Mouse (Mus musculus) liver, embryonic 11.5 days (tissue): ENCODE results near the gene AC129217.1. TPM values are rescaled to one million over a fixed set of nuclear protein-coding genes. Genes with fewer than 3 reads are reported as not detected.
"Not testable (repeated sequence)": the region's sequence is repeated elsewhere in the genome, so short reads cannot be mapped to it uniquely, and the experiment has no call there.

ENCODE experiments used
- ATAC-seq: fragments of 200-750 bp; cut with Nextera tagmentation; replicated peaks from 2 replicates; pipeline ENCODE4 v1.8.0; 2017; ENCODE audit warnings: moderate number of reproducible peaks, mild to moderate bottlenecking, moderate TSS enrichment, moderate library complexity; ENCODE audit not compliant: low FRiP score
- DNase-seq: peaks from one replicate; pipeline ENCODE4 v3.0.0-alpha.2; 2017; ENCODE audit warnings: low spot score
- H3K27ac ChIP-seq: fragments of 300-500 bp; sonication (generic); 2 replicates; pipeline ENCODE4 v1.5.1; 2014; ENCODE audit warnings: mild to moderate bottlenecking, low read depth, low read length, control low read depth
- H3K27me3 ChIP-seq: fragments of 300-500 bp; sonication (generic); replicated peaks from 2 replicates; pipeline ENCODE4 v1.6.1; 2014; ENCODE audit warnings: low read length, mixed read lengths; ENCODE audit not compliant: control insufficient read depth, insufficient read depth
- H3K36me3 ChIP-seq: fragments of 300-500 bp; sonication (generic); 2 replicates; pipeline ENCODE4 v1.6.1; 2014; ENCODE audit warnings: mild to moderate bottlenecking, low read length, moderate library complexity, mixed read lengths; ENCODE audit not compliant: control insufficient read depth, insufficient read depth
- H3K4me1 ChIP-seq: fragments of 300-500 bp; sonication (generic); replicated peaks from 2 replicates; pipeline ENCODE4 v1.6.1; 2014; ENCODE audit warnings: low read length, mixed read lengths; ENCODE audit not compliant: control insufficient read depth, insufficient read depth
- H3K4me2 ChIP-seq: fragments of 300-500 bp; sonication (generic); 2 replicates; pipeline ENCODE4 v1.6.1; 2014; ENCODE audit warnings: mild to moderate bottlenecking, control low read depth, moderate library complexity
- H3K4me3 ChIP-seq: fragments of 300-500 bp; sonication (generic); 2 replicates; pipeline ENCODE4 v1.5.1; 2014; ENCODE audit warnings: low read depth, low read length, control low read depth
- H3K9ac ChIP-seq: fragments of 300-500 bp; sonication (generic); 2 replicates; pipeline ENCODE4 v1.6.1; 2014; ENCODE audit warnings: low read depth, low read length, control low read depth
- H3K9me3 ChIP-seq: fragments of 300-500 bp; sonication (generic); 2 replicates; pipeline ENCODE4 v1.6.1; 2016; ENCODE audit warnings: low read length, inconsistent platforms, mixed read lengths; ENCODE audit not compliant: control insufficient read depth
- WGBS: fragments of 180-500 bp; shearing (Covaris S2); extraction: QIAGEN DNeasy Blood & Tissue Kit; methylation state at CpG from one replicate; pipeline ENCODE4 v1.1.7; 2014; 5-methylcytosine and 5-hydroxymethylcytosine counted together
- polyA plus RNA-seq: library from polyadenylated mRNA; unstranded; fragments of >200 nt; fragmentation: Nextera tagmentation; extraction: Ambion mirVana; gene quantifications from 2 replicates; pipeline ENCODE4 v1.2.1, GENCODE M21; 2014

AC129217.1 gene
- polyA plus RNA-seq, 1 experiment from 2014 or later, result 0.40 TPM

DNA sequence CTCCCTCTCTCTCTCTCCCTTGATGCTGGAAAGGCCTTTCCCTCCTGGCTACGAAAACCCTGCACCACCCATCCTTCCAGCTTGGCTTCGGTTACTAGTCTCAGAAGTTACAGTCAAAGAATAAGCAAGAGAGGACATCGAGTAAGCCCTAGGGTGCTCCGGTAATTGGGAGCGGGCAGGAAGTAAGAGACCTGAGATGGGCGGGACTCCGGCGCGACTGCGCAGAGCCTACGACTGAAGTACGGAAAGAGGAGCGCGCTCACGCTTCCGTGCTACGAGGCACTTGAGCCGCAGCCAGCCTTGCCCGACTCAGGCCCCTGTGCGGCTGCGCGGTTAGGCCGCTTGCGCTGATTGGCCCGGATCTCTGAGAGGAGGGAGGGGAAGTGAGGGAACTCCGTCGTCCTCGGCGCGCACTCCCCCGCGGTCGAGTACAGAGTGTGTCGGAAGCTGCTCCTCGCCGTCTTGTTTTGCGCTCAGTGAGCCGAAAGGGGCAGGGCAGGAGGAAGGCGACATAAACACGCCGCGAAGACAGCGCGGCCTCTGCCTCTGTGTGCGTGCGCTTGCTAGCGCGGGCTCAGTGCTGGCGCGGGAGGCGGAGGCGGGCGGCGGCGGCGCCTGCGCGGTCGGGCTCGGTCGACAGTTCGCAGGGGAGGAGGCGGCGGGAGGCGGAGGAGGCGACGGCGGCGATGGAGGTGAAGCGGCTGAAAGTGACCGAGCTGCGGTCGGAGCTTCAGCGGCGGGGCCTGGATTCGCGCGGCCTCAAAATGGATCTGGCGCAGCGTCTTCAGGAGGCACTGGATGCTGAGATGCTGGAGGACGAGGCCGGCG lies 9.8 kb upstream of the AC129217.1 start, which contains the start of gene Hnrnpul2:
TSS of gene Hnrnpul2 (plus strand) at position 415 of the 828 bp plus-strand sequence.
- Histone ChIP-seq H3K9me3 (no peaks in the 10 kb centered on the region), H3K27ac (peak within 1 kb of the TSS; percentile 98), H3K4me1 (peaks cover 21% of the 10 kb centered on the region), H3K9ac (peak within 1 kb of the TSS; percentile 98), H3K4me3 (peak within 1 kb of the TSS; percentile 100), H3K4me2 (peak within 1 kb of the TSS; percentile 93), H3K36me3 (peaks cover 31% of the 10 kb centered on the region), H3K27me3 (no peaks in the 10 kb centered on the region)
- DNase-seq (peak; percentile 94), ATAC-seq (peak; percentile 93)
- under 1% methylated on average over 81 of the region's 83 CpGs for WGBS

DNA sequence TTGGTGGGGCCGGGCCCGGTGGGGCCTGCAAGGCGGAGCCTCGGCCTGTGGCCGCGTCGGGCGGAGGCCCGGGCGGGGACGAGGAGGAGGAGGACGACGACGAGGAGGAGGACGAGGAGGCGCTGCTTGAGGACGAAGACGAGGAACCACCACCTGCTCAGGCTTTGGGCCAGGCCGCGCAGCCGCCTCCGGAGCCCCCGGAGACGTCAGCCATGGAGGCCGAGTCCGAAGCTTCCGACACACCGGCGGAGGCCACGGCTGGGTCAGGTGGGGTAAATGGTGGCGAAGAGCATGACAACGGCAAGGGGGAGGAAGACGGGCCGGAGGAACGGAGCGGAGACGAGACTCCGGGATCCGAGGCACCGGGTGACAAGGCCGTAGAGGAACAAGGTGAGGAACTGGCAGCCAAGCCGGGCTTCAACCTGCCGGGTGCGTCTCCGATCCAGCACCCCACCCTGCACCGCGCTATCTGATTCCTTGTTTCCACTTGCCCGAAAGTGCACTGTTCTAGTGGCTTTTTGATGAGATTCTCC lies 9.1 kb upstream of the AC129217.1 start:
- under 1% methylated on average over 48 of the region's 48 CpGs for WGBS
- Histone ChIP-seq H3K4me2 (peak overlapping the region; percentile 93), H3K4me1 (peaks cover 21% of the 10 kb centered on the region), H3K9me3 (no peaks in the 10 kb centered on the region), H3K27ac (peak overlapping the region; percentile 98), H3K27me3 (no peaks in the 10 kb centered on the region), H3K9ac (peak overlapping the region; percentile 98), H3K36me3 (peaks cover 31% of the 10 kb centered on the region), H3K4me3 (peak overlapping the region; percentile 100)
- DNase-seq, result no peak
- ATAC-seq, result peak; percentile 48

- H3K4me2 ChIP-seq, result peak overlapping the region; percentile 93
- DNase-seq, result no peak
- H3K4me1 ChIP-seq, result peaks cover 21% of the 10 kb centered on the region
- ATAC-seq, result no peak
- H3K36me3 ChIP-seq, result peaks cover 33% of the 10 kb centered on the region
- H3K4me3 ChIP-seq, result peak overlapping the region; percentile 100
- H3K9ac ChIP-seq, result peak overlapping the region; percentile 98
- H3K27me3 ChIP-seq, result no peaks in the 10 kb centered on the region
- no peaks in the 10 kb centered on the region for H3K9me3 ChIP-seq
- WGBS, result under 1% methylated on average over 7 of the region's 7 CpGs
- H3K27ac ChIP-seq, result peak overlapping the region; percentile 98
Measured at GRCm38 (mm10) chr19:8821146-8821545, 8.4 kb upstream of the AC129217.1 start.

- WGBS, result 85% methylated on average over 8 of the region's 8 CpGs
- Histone ChIP-seq H3K27me3 (no peaks in the 10 kb centered on the region), H3K9ac (no peak overlapping the region), H3K4me1 (peaks cover 17% of the 10 kb centered on the region), H3K9me3 (no peaks in the 10 kb centered on the region), H3K27ac (no peak overlapping the region), H3K4me3 (peak overlapping the region; percentile 100), H3K36me3 (peaks cover 44% of the 10 kb centered on the region), H3K4me2 (peak overlapping the region; percentile 93)
- no peak for ATAC-seq
- no peak for DNase-seq
Measured at GRCm38 (mm10) chr19:8822696-8823095, 6.9 kb upstream of the AC129217.1 start.

DNA sequence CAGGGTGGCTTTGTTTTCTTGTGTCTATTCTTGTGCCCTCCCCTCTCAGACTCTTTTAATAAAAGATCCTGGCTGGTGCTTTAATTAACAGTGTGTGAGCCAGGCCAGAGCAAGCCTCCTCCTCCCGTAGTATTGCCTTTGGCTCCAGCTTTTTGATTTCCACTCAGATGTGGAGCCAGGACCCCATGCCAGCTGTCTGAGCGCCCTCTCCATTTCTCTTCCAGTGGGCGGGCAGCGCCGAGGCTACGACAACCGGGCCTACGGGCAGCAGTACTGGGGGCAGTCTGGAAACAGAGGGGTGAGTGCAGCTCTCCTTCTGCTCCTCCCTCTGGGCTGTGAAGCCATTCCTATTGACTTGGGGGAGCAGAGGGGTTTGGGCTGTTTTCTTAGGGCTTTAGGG lies 1.1 kb downstream of the AC129217.1 start:
- 97% methylated on average over 8 of the region's 8 CpGs for WGBS
- Histone ChIP-seq H3K4me1 (no peaks in the 10 kb centered on the region), H3K4me3 (no peak overlapping the region), H3K27ac (no peak overlapping the region), H3K4me2 (no peak overlapping the region), H3K9ac (no peak overlapping the region), H3K27me3 (no peaks in the 10 kb centered on the region), H3K9me3 (no peaks in the 10 kb centered on the region), H3K36me3 (peaks cover 87% of the 10 kb centered on the region)
- ATAC-seq, result no peak
- DNase-seq, result no peak

DNA sequence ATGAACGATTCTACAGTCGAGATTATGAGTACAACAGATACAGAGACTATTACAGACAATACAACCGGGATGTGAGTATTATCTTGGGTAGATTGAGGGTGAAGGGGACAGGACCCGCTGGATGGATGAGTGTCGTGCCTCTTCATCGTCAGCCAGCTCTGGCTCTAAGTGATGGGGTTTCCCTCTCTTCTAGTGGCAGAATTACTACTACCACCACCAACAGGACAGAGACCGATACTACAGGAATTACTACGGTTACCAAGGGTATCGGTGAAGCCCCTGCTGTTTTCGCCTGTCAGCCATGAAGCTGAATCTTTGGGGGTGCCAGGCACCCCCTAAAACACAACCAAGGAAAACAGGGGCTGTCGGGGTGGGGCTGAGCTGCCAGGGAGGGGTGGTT lies 1.7 kb downstream of the AC129217.1 start:
- no peaks in the 10 kb centered on the region for H3K27me3 ChIP-seq
- DNase-seq, result no peak
- H3K9ac ChIP-seq, result no peak overlapping the region
- H3K36me3 ChIP-seq, result peaks cover 82% of the 10 kb centered on the region
- H3K4me1 ChIP-seq, result no peaks in the 10 kb centered on the region
- WGBS, result 84% methylated on average over 11 of the region's 11 CpGs
- no peaks in the 10 kb centered on the region for H3K9me3 ChIP-seq
- H3K27ac ChIP-seq, result no peak overlapping the region
- ATAC-seq, result no peak
- no peak overlapping the region for H3K4me3 ChIP-seq
- H3K4me2 ChIP-seq, result no peak overlapping the region

- Histone ChIP-seq H3K4me1 (peaks cover 3% of the 10 kb centered on the region), H3K27me3 (no peaks in the 10 kb centered on the region), H3K36me3 (peaks cover 66% of the 10 kb centered on the region), H3K9ac (no peak overlapping the region), H3K4me2 (no peak overlapping the region), H3K9me3 (no peaks in the 10 kb centered on the region), H3K27ac (no peak overlapping the region), H3K4me3 (no peak overlapping the region)
- DNase-seq, result no peak
- 88% methylated on average over 4 of the region's 4 CpGs for WGBS
- ATAC-seq, result no peak
Measured at GRCm38 (mm10) chr19:8832971-8833370, 3.4 kb downstream of the AC129217.1 start.

DNA sequence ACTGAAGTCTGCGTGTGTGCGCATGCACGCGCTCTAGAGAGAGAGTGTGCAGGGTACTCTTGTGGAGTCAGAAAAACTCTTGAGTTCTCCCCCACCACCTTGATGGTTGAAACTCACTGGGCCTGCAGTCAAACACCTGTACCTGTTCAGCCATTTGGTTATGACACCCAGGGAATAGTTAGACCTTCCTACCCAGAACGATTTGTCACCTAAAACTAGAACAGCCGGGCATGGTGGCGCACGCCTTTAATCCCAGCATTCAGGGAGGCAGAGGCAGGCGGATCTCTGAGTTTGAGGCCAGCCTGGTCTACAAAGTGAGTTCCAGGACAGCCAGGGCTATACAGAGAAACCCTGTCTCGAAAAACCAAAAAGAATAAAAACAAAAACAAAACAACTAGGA lies 6.8 kb downstream of the AC129217.1 start:
- H3K4me1 ChIP-seq, result peaks cover 33% of the 10 kb centered on the region
- ATAC-seq, H3K9ac ChIP-seq, H3K27ac ChIP-seq, H3K9me3 ChIP-seq, DNase-seq, H3K4me3 ChIP-seq, H3K27me3 ChIP-seq, H3K4me2 ChIP-seq: not testable (repeated sequence)
- peaks cover 34% of the 10 kb centered on the region for H3K36me3 ChIP-seq
- 96% methylated on average over 10 of the region's 10 CpGs for WGBS
